Mouse (Mus musculus) G1E (cell line): ENCODE measurements at regions not wholly inside any gene's neighbourhood (a gene's known extent, or its start where the extent isn't known, plus 50 kb on each side); places are given as distances from the start of the nearest gene placed in this dataset.

Experiments used
- ATAC-seq: 2 replicates; pipeline ENCODE4 v1.8.0; 2016; ENCODE audit warnings: mild to moderate bottlenecking; ENCODE audit not compliant: insufficient number of reproducible peaks, poor library complexity, low FRiP score, severe bottlenecking; ENCODE audit errors: extremely low read depth
- DNase-seq: peaks from one replicate; pipeline ENCODE4 v3.0.0; 2012; ENCODE audit warnings: low spot score
- H3K27me3 ChIP-seq: 2 replicates; pipeline ENCODE4 v1.6.1; 2012; ENCODE audit warnings: mild to moderate bottlenecking, low read length, inconsistent platforms; ENCODE audit not compliant: insufficient read depth
- H3K36me3 ChIP-seq: replicated peaks from 2 replicates; pipeline ENCODE3; 2012; ENCODE audit warnings: mild to moderate bottlenecking, inconsistent platforms
- H3K4me1 ChIP-seq: 2 replicates; pipeline ENCODE4 v1.6.1; 2012; ENCODE audit warnings: low read depth, low read length, inconsistent platforms, mixed read lengths; ENCODE audit not compliant: insufficient read depth
- H3K4me3 ChIP-seq: 2 replicates; pipeline ENCODE4 v1.5.1; 2012; ENCODE audit warnings: low read depth, mild to moderate bottlenecking, inconsistent platforms, low read length, moderate library complexity, mixed read lengths
- H3K9me3 ChIP-seq: replicated peaks from 2 replicates; pipeline ENCODE4 v1.6.1; 2012; ENCODE audit warnings: inconsistent platforms
- CTCF ChIP-seq: IDR thresholded peaks from 2 replicates; pipeline ENCODE4 v1.5.1; 2012; ENCODE audit warnings: low read depth, low read length, inconsistent platforms, mixed read lengths
- GATA1 ChIP-seq: IDR thresholded peaks from 2 replicates; pipeline ENCODE4 v1.6.1; 2012; ENCODE audit warnings: borderline replicate concordance, low read length, inconsistent platforms, mixed read lengths
- GATA2 ChIP-seq: IDR thresholded peaks from 2 replicates; pipeline ENCODE4 v1.6.1; 2012; ENCODE audit warnings: low read depth, low read length, inconsistent platforms, borderline replicate concordance
- POLR2AphosphoS5 ChIP-seq: IDR thresholded peaks from 2 replicates; pipeline ENCODE4 v1.6.1; 2012; ENCODE audit warnings: low read depth, low read length, inconsistent platforms; ENCODE audit not compliant: insufficient replicate concordance
- TAL1 ChIP-seq: conservative IDR thresholded peaks from 2 replicates; pipeline ENCODE4 v1.6.1; 2012; ENCODE audit warnings: low read depth, low read length, inconsistent platforms, mixed read lengths

DNA sequence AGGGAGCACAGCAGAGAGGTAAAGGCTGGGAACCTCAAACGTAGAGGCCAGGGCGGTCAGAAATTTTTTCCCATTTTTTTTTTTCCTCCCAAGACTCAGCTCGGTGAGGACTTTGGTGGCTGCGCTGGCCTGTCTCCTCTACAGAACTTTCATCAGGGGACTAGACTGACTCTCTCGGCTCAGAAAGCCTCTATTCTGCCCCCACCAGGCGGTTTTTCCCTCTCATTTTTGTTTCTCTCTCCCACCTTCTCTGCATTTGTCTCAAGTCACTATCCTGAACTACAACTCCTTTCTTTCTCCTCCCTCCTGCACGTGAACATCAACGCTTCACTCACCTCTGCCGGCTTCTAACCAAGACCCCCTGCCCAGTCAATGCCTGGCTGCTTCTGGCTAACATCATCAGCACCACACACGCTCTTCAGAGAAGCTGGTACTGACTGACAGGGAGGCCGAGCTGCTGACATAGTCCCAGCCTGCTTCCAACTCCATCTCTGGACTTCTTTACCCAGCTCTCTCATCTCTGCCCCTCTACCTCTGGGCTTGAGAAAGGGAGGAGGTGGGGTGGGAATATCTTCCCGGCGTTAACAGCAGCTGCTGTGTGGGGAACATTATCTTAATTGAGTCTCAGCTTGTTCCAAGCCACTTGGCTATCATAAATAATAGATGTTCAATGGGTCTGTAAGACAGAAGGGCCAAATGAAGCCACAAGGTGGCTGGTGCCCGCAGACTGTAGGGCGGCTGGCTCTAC lies 240.0 kb downstream of the Lrfn2 start:
- TF ChIP-seq TAL1 (no peak), POLR2AphosphoS5 (no peak), CTCF (no peak), GATA1 (no peak), GATA2 (no peak)
- H3K27me3 ChIP-seq: no peaks in the 10 kb centered on the region
- no peaks in the 10 kb centered on the region for H3K4me1 ChIP-seq
- H3K4me3 ChIP-seq: no peak overlapping the region
- ATAC-seq (no peak), DNase-seq (no peak)
- H3K36me3 ChIP-seq: no peaks in the 10 kb centered on the region
- H3K9me3 ChIP-seq: peaks cover 68% of the 10 kb centered on the region

DNA sequence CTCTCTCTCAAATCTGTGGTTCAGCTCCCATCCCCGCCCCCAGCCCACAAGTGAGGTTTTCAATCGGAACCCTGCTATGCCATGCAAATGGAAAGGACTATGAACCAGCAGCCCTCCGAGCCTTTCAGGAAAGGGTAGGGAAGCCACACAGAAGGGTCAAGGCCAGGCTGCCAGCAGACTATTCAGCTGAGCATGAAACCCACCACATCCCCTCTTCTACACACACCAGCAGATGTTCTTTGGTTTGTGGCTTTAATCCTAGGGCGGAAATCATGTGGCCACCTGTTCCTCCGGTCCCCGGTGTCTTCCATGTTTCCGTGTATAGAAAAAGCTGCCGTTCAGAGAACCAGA lies 240.6 kb downstream of the Lrfn2 start:
- ATAC-seq (no peak), DNase-seq (no peak)
- H3K9me3 ChIP-seq: peaks cover 71% of the 10 kb centered on the region

DNA sequence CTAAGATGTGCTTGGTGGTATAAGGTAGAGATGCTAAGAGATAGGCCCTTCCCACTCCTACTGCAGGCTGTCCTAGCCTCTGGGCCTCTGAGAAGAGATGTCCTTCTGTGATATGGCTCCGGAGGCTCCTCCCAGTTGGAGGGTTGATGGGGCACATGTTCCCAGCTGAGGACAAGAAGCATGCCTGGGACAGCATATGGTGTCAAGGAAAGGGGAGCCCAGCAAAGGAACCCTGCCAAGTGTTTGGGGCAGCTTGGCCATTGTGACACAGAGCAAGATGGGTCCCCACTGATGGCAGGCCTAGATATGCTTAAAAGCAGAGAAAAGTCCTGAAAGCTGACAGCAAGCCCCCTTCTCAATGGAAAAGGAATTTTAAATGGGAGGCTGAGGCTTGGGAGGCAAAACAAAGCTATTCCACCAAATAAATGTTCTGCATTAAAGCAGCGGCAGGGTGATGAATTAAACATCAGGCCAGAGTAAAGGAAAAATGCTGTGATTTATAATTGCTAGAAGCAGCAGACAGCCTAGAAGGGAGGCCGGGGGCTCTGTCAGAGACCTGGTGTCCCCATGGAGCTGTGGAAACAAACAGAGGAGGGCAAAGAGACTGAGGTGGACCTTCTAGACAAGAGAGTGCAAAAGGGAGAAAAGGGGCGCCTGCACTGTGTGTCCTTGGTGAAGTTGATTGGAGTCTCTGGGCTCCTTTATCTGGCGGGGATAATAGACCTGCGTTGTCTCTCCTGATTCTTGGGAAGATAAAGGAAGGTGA lies 246.0 kb downstream of the Lrfn2 start:
- no peak overlapping the region for H3K4me3 ChIP-seq
- TF ChIP-seq GATA2: no peak
- TF ChIP-seq TAL1: no peak
- TF ChIP-seq POLR2AphosphoS5: no peak
- no peak for TF ChIP-seq GATA1
- no peak for TF ChIP-seq CTCF
- DNase-seq: no peak
- no peaks in the 10 kb centered on the region for H3K36me3 ChIP-seq
- H3K4me1 ChIP-seq: no peaks in the 10 kb centered on the region
- H3K9me3 ChIP-seq: peaks cover 78% of the 10 kb centered on the region
- H3K27me3 ChIP-seq: no peaks in the 10 kb centered on the region
- ATAC-seq: no peak

More for the DNA sequence above, 240.6 kb downstream of the Lrfn2 start:
- Histone ChIP-seq H3K27me3 (no peaks in the 10 kb centered on the region), H3K36me3 (no peaks in the 10 kb centered on the region), H3K4me1 (no peaks in the 10 kb centered on the region), H3K4me3 (no peak overlapping the region)
- TF ChIP-seq CTCF: no peak
- no peak for TF ChIP-seq GATA2
- no peak for TF ChIP-seq TAL1
- TF ChIP-seq POLR2AphosphoS5: no peak
- no peak for TF ChIP-seq GATA1

DNA sequence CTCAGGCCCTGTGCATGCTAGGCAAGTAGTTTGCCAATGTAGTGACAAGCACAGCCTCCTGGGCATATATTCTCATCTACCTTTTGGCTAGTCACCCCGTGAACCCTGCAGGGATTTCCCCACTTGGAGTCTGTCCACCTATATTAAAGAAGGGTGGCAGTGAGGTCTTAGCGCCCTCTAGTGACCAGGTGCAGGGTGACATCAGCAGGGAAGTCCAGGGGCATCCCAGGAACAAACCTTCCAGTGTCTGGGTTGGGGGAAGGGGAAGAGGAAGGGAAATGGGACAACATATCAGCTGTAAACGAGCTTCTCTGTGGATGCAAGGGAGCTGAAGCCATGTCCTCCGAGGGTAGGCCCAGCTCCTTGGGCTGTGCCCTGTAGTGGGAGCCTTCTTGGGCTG lies 245.7 kb upstream of the Mocs1 start:
- TF ChIP-seq TAL1 (no peak), CTCF (no peak), POLR2AphosphoS5 (no peak), GATA2 (no peak), GATA1 (no peak)
- no peak for ATAC-seq
- Histone ChIP-seq H3K9me3 (peaks cover 85% of the 10 kb centered on the region), H3K4me3 (no peak overlapping the region), H3K27me3 (no peaks in the 10 kb centered on the region), H3K4me1 (no peaks in the 10 kb centered on the region), H3K36me3 (no peaks in the 10 kb centered on the region)
- DNase-seq: no peak

DNA sequence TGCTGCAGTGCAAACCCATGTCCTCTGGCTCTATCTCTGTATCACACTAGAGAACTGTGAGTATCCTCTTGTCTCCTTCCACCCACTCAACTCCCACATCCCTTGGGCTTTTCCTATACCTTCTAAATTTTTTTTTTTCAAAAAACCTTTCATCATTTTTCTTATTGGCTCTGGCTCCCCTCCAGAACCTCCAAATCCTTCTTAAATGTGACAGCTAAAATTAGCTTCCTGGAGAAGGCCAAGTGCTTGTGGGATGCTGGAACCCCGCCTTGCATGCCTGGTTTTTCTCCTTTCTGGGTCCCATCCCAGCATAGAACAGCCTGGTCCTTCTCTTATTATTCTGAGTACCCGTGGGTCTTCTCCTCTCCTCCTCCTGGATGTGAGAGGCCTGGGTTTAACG lies 244.2 kb upstream of the Mocs1 start:
- peaks cover 86% of the 10 kb centered on the region for H3K9me3 ChIP-seq
- no peak for TF ChIP-seq POLR2AphosphoS5
- TF ChIP-seq GATA1: no peak
- TF ChIP-seq GATA2: no peak
- no peak for TF ChIP-seq CTCF
- TF ChIP-seq TAL1: no peak
- ATAC-seq (no peak), DNase-seq (no peak)
- no peaks in the 10 kb centered on the region for H3K36me3 ChIP-seq
- no peaks in the 10 kb centered on the region for H3K27me3 ChIP-seq
- H3K4me3 ChIP-seq: no peak overlapping the region
- H3K4me1 ChIP-seq: no peaks in the 10 kb centered on the region

DNA sequence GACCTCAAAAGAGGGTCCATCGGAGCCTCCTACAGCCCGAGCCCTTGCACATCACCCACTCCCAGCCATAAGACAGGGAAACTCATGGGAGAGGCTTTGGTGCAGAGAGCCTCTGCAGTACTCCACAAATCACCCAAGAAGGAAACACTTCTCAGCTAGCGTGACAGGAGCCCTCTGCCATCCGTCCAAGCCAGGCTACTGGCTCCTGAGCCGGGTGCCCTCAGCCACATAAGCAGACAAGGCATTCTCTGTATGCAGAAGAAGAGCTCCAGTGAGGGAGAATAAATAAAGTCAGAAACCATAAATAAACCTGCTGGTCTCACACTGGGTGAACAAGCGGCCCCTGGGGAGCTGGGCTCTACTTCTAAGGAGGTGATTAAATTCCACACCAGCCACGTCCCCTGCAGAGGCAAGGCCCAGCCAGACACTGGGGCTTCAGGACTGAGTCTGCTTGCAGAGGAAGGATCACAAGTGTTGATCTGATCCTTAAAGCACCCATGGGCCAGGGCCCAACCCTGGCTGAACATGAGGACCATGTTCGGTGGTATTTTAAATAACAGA lies 243.0 kb upstream of the Mocs1 start:
- no peak for TF ChIP-seq POLR2AphosphoS5
- TF ChIP-seq TAL1: no peak
- TF ChIP-seq CTCF: no peak
- TF ChIP-seq GATA1: no peak
- TF ChIP-seq GATA2: no peak
- DNase-seq (no peak), ATAC-seq (no peak)
- peaks cover 87% of the 10 kb centered on the region for H3K9me3 ChIP-seq
- H3K4me1 ChIP-seq: no peaks in the 10 kb centered on the region
- H3K4me3 ChIP-seq: no peak overlapping the region
- no peaks in the 10 kb centered on the region for H3K27me3 ChIP-seq
- no peaks in the 10 kb centered on the region for H3K36me3 ChIP-seq
